8 mouse cellular contexts compared by ENCODE assay signal in the genomic region with DNA sequence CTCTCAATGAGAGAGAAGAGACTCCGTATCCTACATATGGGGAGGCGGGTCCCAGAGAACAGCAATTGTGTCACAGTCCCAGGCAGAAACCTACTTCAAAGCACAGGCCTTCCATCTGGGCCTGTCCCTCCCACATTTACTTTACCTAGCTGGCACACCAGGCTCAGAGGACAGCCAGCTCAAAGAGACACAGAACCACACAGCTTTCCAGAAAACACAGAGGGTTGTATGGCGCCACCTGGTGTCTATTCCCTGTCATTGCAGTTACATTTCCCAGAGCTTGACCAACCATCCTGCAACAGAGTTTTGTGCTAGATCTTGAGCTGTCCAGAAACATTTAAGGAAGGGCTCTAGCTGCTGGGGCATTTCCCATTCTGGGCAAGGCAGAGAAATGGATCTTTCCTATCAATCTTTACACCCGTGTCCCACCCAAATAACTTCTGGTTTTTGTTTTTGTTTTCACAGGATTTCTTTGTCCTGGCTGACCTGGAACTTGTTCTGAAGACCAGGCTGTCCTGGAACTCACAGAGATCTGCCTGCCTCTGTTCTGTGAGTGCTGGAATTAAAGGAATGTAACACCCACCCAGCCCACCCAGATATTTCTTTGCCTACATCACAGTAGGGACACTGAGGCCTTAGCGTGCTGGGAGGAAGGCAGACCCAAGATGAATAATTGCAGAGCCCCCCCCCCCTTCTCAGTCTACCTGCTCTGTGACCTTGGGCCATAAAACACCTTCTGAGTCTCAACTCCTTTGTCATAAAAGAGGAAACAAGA. TPM values are rescaled to one million over a fixed set of nuclear protein-coding genes. Genes with fewer than 3 reads are reported as not detected.
DNase-seq lines count a peak whose midpoint lies in the region; ATAC-seq and TF ChIP-seq lines count a peak whose summit lies in the region.

No protein-coding gene starts in this region.

- no peaks in the 10 kb centered on the region for H3K9me3 ChIP-seq in midbrain, embryonic 10.5 days (replicated peaks)
- H3K9me3 ChIP-seq in midbrain, embryonic 16.5 days (replicated peaks; ENCODE audit: control insufficient read depth, low read length, poor library complexity, severe bottlenecking) = no peaks in the 10 kb centered on the region

- TF ChIP-seq POLR2A in spleen, adult 2 months (IDR thresholded peaks at IDR 0.05; ENCODE audit: low read depth, low read length) = no peak

- intact Hi-C loops in gastrocnemius, adult 2 months (cut with DNase I) = loop anchor here (1.0 kb wide), 3 partner anchors 64 to 169 kb away; no protein-coding TSS in a partner anchor
- intact Hi-C loops in left cerebral cortex, postnatal 14 days (cut with DNase I) = loop anchor here (2.0 to 5.0 kb wide), 3 partner anchors 63 to 170 kb away; no protein-coding TSS in a partner anchor

- no peak overlapping the region for H3K4me3 ChIP-seq in midbrain, embryonic 10.5 days
- H3K4me3 ChIP-seq in midbrain, embryonic 16.5 days (ENCODE audit: low read depth, low read length) = no peak overlapping the region
- no peak overlapping the region for H3K4me3 ChIP-seq in gastrocnemius, adult 2 months
- H3K4me3 ChIP-seq in spleen, adult 2 months (ENCODE audit: extremely low read depth, insufficient read depth, insufficient read length) = no peak overlapping the region

- H3K36me3 ChIP-seq in midbrain, embryonic 10.5 days = no peaks in the 10 kb centered on the region
- H3K36me3 ChIP-seq in midbrain, embryonic 16.5 days (ENCODE audit: control insufficient read depth, insufficient read depth, low read length) = no peaks in the 10 kb centered on the region
- no peaks in the 10 kb centered on the region for H3K36me3 ChIP-seq in spleen, adult 2 months (ENCODE audit: control insufficient read depth, insufficient read depth, low read length)

- peak; percentile 79 for DNase-seq in midbrain, embryonic 10.5 days (ENCODE audit: low spot score)
- peak; percentile 81 to 83 for DNase-seq in cerebellum, postnatal 14 days
- peak; percentile 69 for DNase-seq in gastrocnemius, adult 2 months
- peak; percentile 75 for DNase-seq in induced T-regulatory cell, adult 2 months (ENCODE audit: low read depth)
- peak; percentile 80 to 81 for DNase-seq in left cerebral cortex, postnatal 14 days (ENCODE audit: low spot score in 2 of 2)
- peak; percentile 83 for DNase-seq in mesoderm, embryonic 11.5 days (ENCODE audit: low read depth, low spot score)
- peak; percentile 19 to 47 for DNase-seq in spleen, adult 2 months (ENCODE audit: low read depth in 1 of 2, low spot score in 2 of 2)

- no peak overlapping the region for H3K9ac ChIP-seq in midbrain, embryonic 16.5 days (ENCODE audit: low read depth, low read length)

- H3K4me1 ChIP-seq in midbrain, embryonic 10.5 days = peaks cover 34% of the 10 kb centered on the region
- peaks cover 8% of the 10 kb centered on the region for H3K4me1 ChIP-seq in midbrain, embryonic 16.5 days (ENCODE audit: control insufficient read depth, insufficient read depth, low read length)
- H3K4me1 ChIP-seq in spleen, adult 2 months (ENCODE audit: control insufficient read depth, insufficient read depth, insufficient read length) = peaks cover 12% of the 10 kb centered on the region

- no peak for ATAC-seq in midbrain, embryonic 16.5 days

- H3K27me3 ChIP-seq in midbrain, embryonic 10.5 days (ENCODE audit: low read depth, poor library complexity, severe bottlenecking) = peaks cover 46% of the 10 kb centered on the region
- peaks cover 14% of the 10 kb centered on the region for H3K27me3 ChIP-seq in midbrain, embryonic 16.5 days (ENCODE audit: control insufficient read depth, insufficient read depth, low read depth, low read length)
- H3K27me3 ChIP-seq in spleen, adult 2 months (ENCODE audit: control insufficient read depth, insufficient read depth, low read length) = no peaks in the 10 kb centered on the region

- no peak overlapping the region for H3K4me2 ChIP-seq in midbrain, embryonic 16.5 days (ENCODE audit: low read length)

- H3K27ac ChIP-seq in midbrain, embryonic 10.5 days (replicated peaks) = peak overlapping the region; percentile 20; the same call in 1 of the 2 replicates
- no peak overlapping the region for H3K27ac ChIP-seq in midbrain, embryonic 16.5 days (ENCODE audit: low read length)
- H3K27ac ChIP-seq in gastrocnemius, adult 2 months = no peak overlapping the region
- H3K27ac ChIP-seq in spleen, adult 2 months (ENCODE audit: insufficient read depth, low read length) = no peak overlapping the region

- WGBS in midbrain, embryonic 10.5 days = 41% methylated on average over 5 of the region's 5 CpGs
- 44% methylated on average over 5 of the region's 5 CpGs for WGBS in midbrain, embryonic 16.5 days
- WGBS in spleen, adult 2 months = 66% methylated on average over 5 of the region's 5 CpGs

- peak; percentile 96 for TF ChIP-seq CTCF in gastrocnemius, adult 2 months (IDR thresholded peaks at IDR 0.05)
- TF ChIP-seq CTCF in spleen, adult 2 months (IDR thresholded peaks at IDR 0.05; ENCODE audit: extremely low read depth, insufficient read depth, insufficient read length, insufficient replicate concordance) = peak; percentile 84; the same call in 1 of the 2 replicates

RNA-seq across cellular contexts. Expression of gene Lctl, which starts 29.3 kb away (rescaled TPM):
- 0.14 TPM in 1 of 2 replicates, not detected in the other for polyA plus RNA-seq in midbrain, embryonic 10.5 days (2016; fragmentation: Nextera tagmentation; extraction: Ambion mirVana)
- polyA plus RNA-seq in midbrain, embryonic 16.5 days (2015; fragmentation: Nextera tagmentation; extraction: Ambion mirVana) = not detected in 2 replicates
- under 1 TPM in 1 of 2 experiments, not detected in 1; 0.28 TPM for total RNA-seq in gastrocnemius, adult 2 months (2021)
- not detected for total RNA-seq in left cerebral cortex, postnatal 14 days (2021)
- 0.09 TPM in 1 of 2 replicates, not detected in the other for polyA plus RNA-seq in spleen, adult 2 months (2012; rRNA removed)

Comparison
In these comparisons a context has a peak if more than half of its experiments do, and no peak if none do; other contexts are left out.
1. DNase-seq: peak in every context shown above with its lines; median percentile 83 in mesoderm, embryonic 11.5 days; 82 in cerebellum, postnatal 14 days; 80 in left cerebral cortex, postnatal 14 days; 79 in midbrain, embryonic 10.5 days; 75 in induced T-regulatory cell, adult 2 months; 69 in gastrocnemius, adult 2 months; 33 in spleen, adult 2 months.